ENCODE assay signal across 18 mouse cellular contexts in the genomic region with DNA sequence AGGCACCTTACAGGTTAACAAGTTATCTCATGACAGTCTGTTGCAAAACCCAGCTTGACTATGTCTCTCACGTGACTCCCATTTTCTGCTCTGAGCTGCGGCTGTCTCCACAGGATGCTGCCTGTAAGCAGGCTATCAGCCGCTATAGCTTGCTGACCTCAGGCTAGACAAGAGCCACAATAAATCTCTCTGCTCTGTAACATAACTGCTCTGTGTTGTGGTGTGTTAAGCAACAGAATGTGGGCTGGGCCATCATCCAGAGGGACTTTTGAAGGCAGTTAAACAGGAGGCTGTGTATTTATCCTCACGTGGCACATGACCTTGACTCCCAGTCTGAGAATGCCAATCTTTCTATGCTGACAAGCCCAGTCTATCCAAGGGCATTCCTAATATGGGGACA.
DNase-seq lines count a peak whose midpoint lies in the region; ATAC-seq and TF ChIP-seq lines count a peak whose summit lies in the region.
"Had no signal": no experiment of that assay in that cellular context is flagged by ENCODE, and none has a peak within 500 bp of the region (broad histone marks: within the 10 kb centered on the region; RNA-seq: fewer than 3 reads in every experiment).

No protein-coding gene starts in this region.

- H3K27me3 ChIP-seq in kidney, postnatal 0 days (ENCODE audit: insufficient read depth, low read length): no peaks in the 10 kb centered on the region
- H3K27me3 ChIP-seq in intestine, embryonic 15.5 days (replicated peaks): no peaks in the 10 kb centered on the region
- H3K27me3 ChIP-seq: CH12.LX; embryonic facial prominence, embryonic 15.5 days; hindbrain, embryonic 12.5 days; limb, embryonic 15.5 days had no signal

- no peak for TF ChIP-seq CTCF in kidney, postnatal 0 days (IDR thresholded peaks at IDR 0.05; ENCODE audit: low read depth)

- H3K4me1 ChIP-seq in kidney, postnatal 0 days (replicated peaks; ENCODE audit: insufficient read depth, low read length): 0 out of 2 replicates have a peak, but pooled peaks cover 1% of the 10 kb centered on the region
- no peaks in the 10 kb centered on the region for H3K4me1 ChIP-seq in intestine, embryonic 15.5 days (replicated peaks)
- H3K4me1 ChIP-seq: embryonic facial prominence, embryonic 15.5 days had no signal

- no peak overlapping the region for H3K4me3 ChIP-seq in kidney, postnatal 0 days (replicated peaks; ENCODE audit: low read depth, low read length)
- no peak overlapping the region for H3K4me3 ChIP-seq in intestine, embryonic 15.5 days (replicated peaks)
- H3K4me3 ChIP-seq: embryonic facial prominence, embryonic 15.5 days; hindbrain, embryonic 12.5 days; layer of hippocampus, adult 2 months; limb, embryonic 15.5 days had no signal

- DNase-seq in kidney, postnatal 0 days (ENCODE audit: low spot score): peak; percentile 22
- no peak for DNase-seq in kidney, postnatal 25 days
- peak; percentile 13 for DNase-seq in R1 (ENCODE audit: low read depth, low spot score)
- DNase-seq in adrenal gland, postnatal 14 days: peak; percentile 67
- no peak for DNase-seq in left cerebral cortex, adult 18-20 months (ENCODE audit: low spot score in 2 of 2)
- no peak for DNase-seq in testis, postnatal 14 days (ENCODE audit: low spot score)
- no peak for DNase-seq in frontal cortex, postnatal 14 days (ENCODE audit: low spot score in 2 of 2)
- DNase-seq: cerebellum, adult 2 months; forebrain, postnatal 0 days; gastrocnemius, postnatal 36 days; lung, embryonic 14.5 days; thymus, postnatal 25 days had no signal

- WGBS in kidney, postnatal 0 days: 20% methylated on average over 4 of the region's 4 CpGs
- 25% methylated on average over 4 of the region's 4 CpGs for WGBS in intestine, embryonic 15.5 days

- H3K36me3 ChIP-seq in kidney, postnatal 0 days (ENCODE audit: insufficient read depth, low read length): no peaks in the 10 kb centered on the region
- no peaks in the 10 kb centered on the region for H3K36me3 ChIP-seq in intestine, embryonic 15.5 days
- H3K36me3 ChIP-seq: embryonic facial prominence, embryonic 15.5 days; hindbrain, embryonic 12.5 days; limb, embryonic 15.5 days had no signal

- no peak overlapping the region for H3K9ac ChIP-seq in kidney, postnatal 0 days (ENCODE audit: low read depth, low read length)
- no peak overlapping the region for H3K9ac ChIP-seq in intestine, embryonic 15.5 days
- H3K9ac ChIP-seq: embryonic facial prominence, embryonic 15.5 days; forebrain, postnatal 0 days; hindbrain, embryonic 12.5 days; limb, embryonic 15.5 days; lung, embryonic 14.5 days had no signal

- no peak overlapping the region for H3K27ac ChIP-seq in kidney, postnatal 0 days
- no peak overlapping the region for H3K27ac ChIP-seq in intestine, embryonic 15.5 days
- H3K27ac ChIP-seq: embryonic facial prominence, embryonic 15.5 days; hindbrain, embryonic 12.5 days; layer of hippocampus, adult 2 months; limb, embryonic 15.5 days had no signal

- no peak overlapping the region for H3K4me2 ChIP-seq in kidney, postnatal 0 days (ENCODE audit: low read length)
- no peak overlapping the region for H3K4me2 ChIP-seq in intestine, embryonic 15.5 days (replicated peaks)
- H3K4me2 ChIP-seq: embryonic facial prominence, embryonic 15.5 days; hindbrain, embryonic 12.5 days; limb, embryonic 15.5 days; lung, embryonic 14.5 days had no signal

- no peak; the same call in 1 of the 2 replicates for ATAC-seq in kidney, postnatal 0 days (replicated peaks; ENCODE audit: low FRiP score, low read depth)
- ATAC-seq in intestine, embryonic 15.5 days: peak; percentile 77
- ATAC-seq: forebrain, postnatal 0 days had no signal

- H3K9me3 ChIP-seq in kidney, postnatal 0 days (replicated peaks; ENCODE audit: low read length): no peaks in the 10 kb centered on the region
- H3K9me3 ChIP-seq in intestine, embryonic 15.5 days: no peaks in the 10 kb centered on the region
- H3K9me3 ChIP-seq: embryonic facial prominence, embryonic 15.5 days; hindbrain, embryonic 12.5 days; limb, embryonic 15.5 days had no signal

Comparison
In these comparisons a context has a peak if more than half of its experiments do, and no peak if none do; other contexts are left out.
1. DNase-seq: peak in kidney, postnatal 0 days (single experiment), R1 (single experiment) and adrenal gland, postnatal 14 days (single experiment); none in kidney, postnatal 25 days (0 of 2), left cerebral cortex, adult 18-20 months (0 of 2), testis, postnatal 14 days (single experiment) and frontal cortex, postnatal 14 days (0 of 2).